Mouse (Mus musculus): ENCODE measurements around the gene Dlk1.
"Not testable (repeated sequence)": the region's sequence is repeated elsewhere in the genome, so short reads cannot be mapped to it uniquely, and the experiment has no call there.

Gene Dlk1

GRCm38 (mm10) chr12:109472627-109473026, 20.0 kb downstream of the Dlk1 start:
- no peak for DNase-seq (ENCODE audit: inconsistent age in 2 of 2, low spot score in 1 of 2)

- no peak for DNase-seq (ENCODE audit: inconsistent age in 2 of 2, low spot score in 1 of 2)
Observed at GRCm38 (mm10) chr12:109473575-109473976, 21.0 kb downstream of the Dlk1 start.

- DNase-seq (ENCODE audit: inconsistent age in 2 of 2, low spot score in 1 of 2): no peak
Observed at GRCm38 (mm10) chr12:109474187-109474606, 21.6 kb downstream of the Dlk1 start.

GRCm38 (mm10) chr12:109475501-109475900, 22.9 kb downstream of the Dlk1 start:
- DNase-seq (ENCODE audit: inconsistent age in 2 of 2, low spot score in 1 of 2): no peak

- DNase-seq (ENCODE audit: inconsistent age in 2 of 2, low spot score in 1 of 2): not testable (repeated sequence)
Observed at GRCm38 (mm10) chr12:109486525-109486924, 33.9 kb downstream of the Dlk1 start.

- DNase-seq (ENCODE audit: inconsistent age in 2 of 2, low spot score in 1 of 2): no peak
Observed at GRCm38 (mm10) chr12:109491701-109492100, 39.1 kb downstream of the Dlk1 start.

GRCm38 (mm10) chr12:109493381-109493780, 40.8 kb downstream of the Dlk1 start:
- no peak for DNase-seq (ENCODE audit: inconsistent age in 2 of 2, low spot score in 1 of 2)

GRCm38 (mm10) chr12:109495016-109495644, 42.5 kb downstream of the Dlk1 start:
- no peak for DNase-seq (ENCODE audit: inconsistent age in 2 of 2, low spot score in 1 of 2)

- DNase-seq (ENCODE audit: inconsistent age in 2 of 2, low spot score in 1 of 2): no peak
Observed at GRCm38 (mm10) chr12:109496397-109496796, 43.8 kb downstream of the Dlk1 start.

GRCm38 (mm10) chr12:109500992-109501391, 48.4 kb downstream of the Dlk1 start:
- DNase-seq (ENCODE audit: inconsistent age in 2 of 2, low spot score in 1 of 2): no peak

- DNase-seq (ENCODE audit: inconsistent age in 2 of 2, low spot score in 1 of 2): no peak
Observed at GRCm38 (mm10) chr12:109502360-109503040, 49.9 kb downstream of the Dlk1 start.

GRCm38 (mm10) chr12:109507693-109508092, 55.1 kb downstream of the Dlk1 start:
- peak in 1 of 2 experiments; percentile 30 for DNase-seq (ENCODE audit: inconsistent age in 2 of 2, low spot score in 1 of 2)

- DNase-seq (ENCODE audit: inconsistent age in 2 of 2, low spot score in 1 of 2): no peak
Observed at GRCm38 (mm10) chr12:109508495-109509454, 56.2 kb downstream of the Dlk1 start.

- DNase-seq (ENCODE audit: inconsistent age in 2 of 2, low spot score in 1 of 2): peak; percentile 51 to 59
Observed at GRCm38 (mm10) chr12:109509531-109510137, 57.0 kb downstream of the Dlk1 start.

GRCm38 (mm10) chr12:109510247-109510646, 57.6 kb downstream of the Dlk1 start:
- no peak for DNase-seq (ENCODE audit: inconsistent age in 2 of 2, low spot score in 1 of 2)

GRCm38 (mm10) chr12:109511456-109511855, 58.8 kb downstream of the Dlk1 start:
- no peak for DNase-seq (ENCODE audit: inconsistent age in 2 of 2, low spot score in 1 of 2)

- peak; percentile 45 to 58 for DNase-seq (ENCODE audit: inconsistent age in 2 of 2, low spot score in 1 of 2)
Observed at GRCm38 (mm10) chr12:109512151-109512907, 59.7 kb downstream of the Dlk1 start.
